Mouse (Mus musculus): ENCODE measurements around the gene BC003965. TPM values are rescaled to one million over a fixed set of nuclear protein-coding genes. Genes with fewer than 3 reads are reported as not detected.
"Not testable (repeated sequence)": the region's sequence is repeated elsewhere in the genome, so short reads cannot be mapped to it uniquely, and the experiment has no call there.

BC003965 gene
- total RNA-seq, 2 experiments from 2014 or later, result 18.7 to 20.7 TPM

DNA sequence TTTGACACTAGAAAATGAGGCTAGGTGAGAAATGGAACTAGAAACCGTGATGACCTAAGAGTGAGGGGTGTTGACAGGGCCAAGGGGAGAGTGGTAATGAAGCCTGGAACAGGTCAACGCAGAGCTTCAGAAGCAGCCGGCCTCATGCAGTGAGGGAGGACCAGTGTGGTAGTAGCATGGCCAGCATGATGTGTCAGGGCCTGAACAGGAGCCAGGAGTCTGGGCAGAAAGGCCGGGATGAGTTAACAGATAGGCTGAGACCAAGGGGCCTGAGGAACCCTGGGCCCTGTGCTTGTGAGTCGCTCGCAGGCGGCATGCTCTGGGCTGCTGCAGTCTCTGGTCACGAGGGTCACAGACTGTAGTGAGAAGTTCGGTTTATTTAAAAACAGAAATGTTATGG is 34.6 kb downstream of the BC003965 start:
- DNase-seq, result peak in 1 of 2 experiments; percentile 31

DNA sequence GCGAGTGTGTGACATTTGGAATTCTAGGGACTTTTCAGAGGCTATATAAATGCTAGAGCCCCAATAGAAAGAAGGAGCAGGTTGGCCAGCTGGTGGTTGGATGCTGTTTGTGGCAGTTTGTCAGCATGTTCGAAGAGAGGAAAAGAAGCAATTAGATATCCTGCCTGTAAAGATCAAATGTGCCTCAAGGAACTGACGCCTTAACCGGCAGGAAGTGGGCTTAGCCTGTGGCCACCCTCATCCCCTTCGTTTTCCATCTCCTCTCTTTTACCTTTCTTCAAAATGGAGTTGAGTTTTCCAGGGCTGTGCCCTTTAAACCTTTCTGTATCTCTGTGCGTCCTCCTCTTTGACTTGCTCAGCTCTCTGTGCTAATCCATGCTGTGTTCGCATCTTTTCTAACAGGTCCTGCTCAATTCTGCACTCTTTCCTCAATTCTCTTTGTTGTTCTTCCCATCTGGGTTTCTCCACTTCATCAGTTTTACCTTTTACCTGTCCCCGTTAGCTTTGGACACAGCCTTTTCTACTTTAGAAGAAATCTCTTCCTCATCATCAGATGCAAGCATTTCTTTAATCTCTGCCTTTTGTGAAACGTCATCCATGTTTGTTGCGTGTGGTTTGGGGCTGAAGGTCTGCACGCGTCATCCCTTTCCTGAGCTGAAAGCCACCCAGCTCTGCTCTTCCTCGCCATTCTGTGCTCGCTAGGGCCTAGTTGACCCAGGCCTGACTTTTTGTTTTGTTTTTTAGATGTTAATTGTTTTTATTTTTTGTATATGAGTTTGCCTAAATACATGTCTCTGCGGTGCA is 35.3 kb downstream of the BC003965 start:
- no peak for DNase-seq

DNA sequence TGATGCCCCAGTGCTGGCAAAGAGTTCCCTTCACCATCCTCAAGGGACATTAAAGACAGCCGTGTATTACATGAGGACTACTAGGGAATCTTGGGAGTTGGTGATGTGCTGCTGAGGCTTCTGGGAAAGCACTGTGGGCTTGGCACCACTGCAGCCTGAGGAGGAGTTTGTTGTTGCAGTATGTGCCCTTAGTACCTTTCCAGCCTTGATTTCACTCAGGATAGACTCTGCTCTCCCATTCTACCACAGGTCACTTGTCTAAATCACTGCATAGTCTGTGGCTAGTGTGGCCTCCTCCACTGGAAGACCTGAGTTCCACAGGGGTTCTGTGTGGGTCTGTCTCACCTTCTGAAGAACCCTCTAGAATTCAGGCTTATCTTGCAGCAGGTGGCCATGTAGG is 36.4 kb downstream of the BC003965 start:
- DNase-seq, result no peak

DNA sequence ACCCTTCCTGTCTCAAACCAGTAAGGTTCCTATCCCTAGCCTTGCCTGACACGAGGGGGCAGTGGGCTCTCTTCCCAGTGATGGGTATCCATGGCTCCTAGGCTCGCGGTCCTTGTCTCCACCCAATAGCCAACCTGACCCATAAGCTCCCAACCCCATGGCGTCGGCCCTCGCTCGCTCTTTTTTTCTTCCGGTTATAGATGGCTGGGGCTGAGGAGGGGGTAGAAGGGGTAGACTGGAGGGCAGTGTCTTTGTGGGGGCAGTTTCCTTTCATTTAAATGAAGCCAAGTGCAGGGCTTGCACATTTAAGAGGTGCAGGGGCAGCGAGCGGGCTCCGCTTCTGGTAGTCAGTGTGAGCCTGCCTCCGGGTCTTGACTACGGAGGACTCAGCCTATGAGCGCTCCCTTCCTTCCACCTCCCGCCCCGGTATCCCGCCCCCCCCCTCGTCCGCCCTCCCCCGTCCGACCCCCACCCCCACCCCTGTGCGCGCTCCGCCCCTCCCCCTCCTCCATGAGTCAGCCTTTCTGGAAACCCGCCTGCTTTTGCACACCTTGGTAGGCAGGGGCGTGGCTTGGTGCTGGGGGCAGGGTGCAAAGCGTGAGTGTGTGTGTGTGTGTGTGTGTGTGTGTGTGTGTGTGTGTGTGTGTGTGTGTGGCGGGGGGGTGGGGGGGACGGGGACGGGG is 37.6 kb downstream of the BC003965 start:
- DNase-seq, result peak; percentile 76 to 85

DNA sequence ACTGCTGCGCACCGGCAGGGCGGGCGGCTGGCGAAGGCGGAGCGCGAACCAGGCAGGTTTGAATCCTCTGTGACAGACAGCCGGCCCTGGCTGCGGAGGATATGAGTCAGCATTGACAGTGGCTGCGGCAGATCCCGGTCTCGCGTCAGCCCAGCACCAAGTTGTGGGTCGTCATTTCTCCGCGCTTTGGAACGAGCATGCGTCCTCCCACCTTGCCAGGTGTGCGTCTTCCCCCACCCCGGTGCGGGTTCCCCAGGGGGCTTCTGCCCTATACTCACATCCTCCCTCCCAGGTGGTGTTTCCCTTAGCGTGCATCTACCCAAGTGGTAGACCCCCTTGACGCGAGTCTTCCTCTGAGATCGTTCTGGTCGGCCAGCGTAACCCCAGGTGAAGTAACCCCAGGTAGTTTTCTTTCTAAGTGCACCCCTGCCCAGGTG is 38.2 kb downstream of the BC003965 start:
- DNase-seq, result not testable (repeated sequence)

DNA sequence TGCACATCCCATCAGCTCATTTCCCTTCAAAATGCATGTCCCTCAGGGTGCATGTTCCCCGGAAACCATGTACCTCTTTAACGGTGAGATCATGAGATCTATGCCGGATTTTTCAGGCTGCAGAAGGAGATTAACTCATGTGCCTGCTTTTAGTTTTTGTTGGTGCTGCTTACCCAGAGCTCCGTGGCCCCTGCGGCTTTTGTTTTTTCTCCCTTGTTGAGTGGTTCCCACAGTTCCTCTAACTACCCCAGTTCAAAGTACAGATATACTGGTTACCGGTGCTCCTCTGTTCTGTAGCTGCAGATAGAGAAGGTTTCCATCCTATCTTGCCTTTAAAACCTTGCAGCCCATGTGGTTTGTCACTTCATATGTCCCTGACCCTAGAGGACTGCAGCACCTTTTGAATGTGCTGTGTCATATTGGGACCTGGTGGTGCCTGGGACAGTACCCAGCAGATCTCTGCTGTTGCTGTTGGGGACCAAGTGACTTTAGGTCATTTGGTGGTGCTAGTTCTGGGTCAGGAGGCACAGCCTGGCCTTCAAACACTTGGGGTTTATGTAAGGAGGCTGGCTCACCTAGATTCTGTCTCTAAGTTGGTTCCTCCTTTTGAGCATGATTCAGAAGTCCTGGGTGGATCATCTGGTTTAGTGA is 38.7 kb downstream of the BC003965 start:
- no peak for DNase-seq

DNA sequence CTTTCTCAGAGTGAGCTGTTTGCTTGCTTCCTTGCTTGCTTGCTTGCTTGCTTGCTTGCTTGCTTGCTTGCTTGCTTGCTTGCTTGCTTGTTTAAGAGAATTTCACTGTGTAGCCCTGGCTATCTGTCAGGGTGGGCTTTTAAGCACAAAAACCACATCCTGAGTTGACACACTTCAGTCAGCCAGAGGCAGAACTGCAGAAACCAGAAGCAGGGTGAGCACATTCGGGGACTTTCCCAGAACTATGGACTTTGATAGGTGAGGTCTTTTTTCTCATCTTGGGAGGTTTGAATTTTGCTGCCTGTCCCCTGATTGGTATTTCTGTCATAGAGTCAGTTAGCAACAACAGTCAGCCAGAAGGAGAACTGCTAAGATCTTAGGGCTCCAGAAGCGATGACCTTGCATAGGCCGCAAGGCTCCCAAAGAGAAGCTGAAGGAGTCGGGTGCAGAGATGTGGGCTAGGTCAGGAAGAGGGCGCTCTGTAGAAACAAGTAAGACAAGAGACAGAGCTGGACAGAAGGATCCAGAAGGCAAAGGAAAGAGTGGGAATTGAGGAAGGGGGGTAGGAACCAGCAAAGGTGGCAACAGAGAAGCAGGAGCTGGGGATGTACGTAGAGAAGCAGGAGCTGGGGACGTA is 40.4 kb downstream of the BC003965 start:
- no peak for DNase-seq

DNA sequence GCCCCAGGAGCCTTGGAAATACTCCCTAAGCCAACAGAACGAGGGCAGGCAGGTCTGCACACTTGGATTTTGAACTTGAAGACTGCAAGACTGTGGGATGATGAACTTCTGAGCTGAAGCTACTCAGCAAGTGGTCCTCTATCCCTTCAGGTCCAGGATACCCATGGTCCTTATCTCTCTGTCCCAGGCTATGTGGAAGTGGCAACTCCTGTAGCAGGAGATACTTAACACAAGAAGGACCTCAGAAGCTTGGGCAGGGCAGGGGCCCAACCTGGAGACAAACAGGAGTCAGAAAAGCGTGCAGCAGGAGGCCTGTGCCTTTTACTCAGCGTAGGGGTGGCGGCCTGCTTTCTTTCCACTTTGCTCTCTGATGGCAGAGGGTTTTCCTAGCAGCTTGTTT is 41.3 kb downstream of the BC003965 start:
- no peak for DNase-seq

DNA sequence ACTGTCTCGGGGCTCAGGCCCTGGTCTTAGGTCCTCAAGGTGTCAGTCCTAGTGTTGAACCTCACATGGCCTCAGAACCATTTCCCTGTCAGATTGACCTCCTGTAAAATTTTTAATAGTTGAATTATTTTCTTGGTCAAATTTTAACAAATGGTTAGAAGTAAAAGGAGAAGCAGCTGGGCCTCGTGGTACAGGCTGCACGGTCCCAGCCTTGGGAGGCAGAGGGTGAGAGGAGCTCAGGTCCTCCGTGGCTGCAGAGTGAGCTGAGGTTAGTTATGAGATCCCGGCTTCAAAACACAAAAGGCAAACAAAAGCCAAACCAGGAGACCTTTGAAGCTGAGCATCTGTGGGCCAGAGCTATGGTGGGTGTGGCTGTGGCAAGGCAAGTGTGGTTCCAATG is 43.6 kb downstream of the BC003965 start:
- no peak for DNase-seq

DNA sequence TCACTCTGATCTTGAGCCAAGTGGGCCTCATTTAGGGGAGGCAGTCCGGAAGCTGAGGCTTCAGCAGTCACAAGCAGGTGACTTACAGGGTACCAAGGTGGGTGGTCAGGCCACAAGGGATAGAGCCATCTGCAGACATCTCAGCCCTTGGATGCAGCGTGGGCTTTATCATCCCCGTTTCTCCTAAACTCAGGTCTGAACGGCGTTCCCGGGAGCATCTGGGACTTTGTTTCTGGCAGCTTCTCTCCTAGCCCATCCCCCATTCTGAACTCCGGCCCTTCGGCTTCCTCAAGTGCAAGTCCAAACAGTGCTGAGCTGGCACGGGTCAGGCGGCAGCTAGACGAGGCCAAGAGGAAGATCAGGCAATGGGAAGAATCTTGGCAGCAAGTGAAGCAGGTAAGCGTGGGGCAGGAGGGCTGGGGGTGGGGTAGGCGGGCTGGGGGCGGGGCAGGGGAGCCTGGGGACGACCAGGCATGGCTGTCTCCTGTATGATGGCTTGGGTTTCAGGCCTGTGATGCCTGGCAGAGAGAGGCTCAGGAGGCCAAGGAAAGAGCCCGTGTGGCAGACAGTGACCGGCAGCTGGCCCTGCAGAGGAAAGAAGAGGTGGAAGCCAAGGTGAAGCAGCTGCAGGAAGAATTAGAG is 45.8 kb downstream of the BC003965 start:
- not testable (repeated sequence) for DNase-seq

DNA sequence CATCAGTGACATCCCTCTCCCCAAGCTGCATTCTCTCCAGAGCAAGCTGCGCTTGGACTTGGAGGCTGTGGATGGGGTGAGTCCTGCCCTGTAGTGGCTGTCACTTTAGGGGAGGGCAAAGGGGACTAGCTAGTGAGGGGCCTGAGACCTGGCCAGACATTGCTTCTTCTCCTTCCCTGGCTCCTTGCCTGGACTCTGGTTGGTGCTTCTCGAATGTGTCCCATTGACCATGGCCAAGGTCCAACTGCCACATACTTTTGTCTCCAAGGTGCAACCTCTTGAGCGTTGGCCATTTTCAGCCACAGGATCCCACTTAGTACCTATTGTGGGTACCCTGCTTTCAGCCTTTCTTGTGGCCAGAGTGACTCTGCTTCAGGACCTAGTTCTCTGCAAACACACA is 46.3 kb downstream of the BC003965 start:
- DNase-seq, result no peak

DNA sequence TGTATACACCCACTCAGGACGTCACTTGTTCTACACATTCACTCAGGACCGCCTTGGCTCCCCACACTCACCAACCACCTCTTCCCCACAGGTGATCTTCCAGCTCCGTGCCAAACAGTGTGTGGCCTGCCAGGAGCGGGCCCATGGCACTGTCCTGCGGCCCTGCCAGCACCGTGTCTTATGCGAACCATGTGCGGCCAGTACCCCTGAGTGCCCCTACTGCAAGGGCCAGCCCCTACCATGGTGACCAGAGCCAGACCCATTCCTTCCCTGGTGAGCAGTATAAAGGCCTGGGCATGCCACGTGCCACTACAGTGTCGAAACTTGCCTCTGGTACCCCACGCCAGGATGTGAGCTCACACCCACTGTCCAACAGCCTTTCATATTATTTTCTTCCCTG is 47.3 kb downstream of the BC003965 start:
- DNase-seq, result not testable (repeated sequence)

DNA sequence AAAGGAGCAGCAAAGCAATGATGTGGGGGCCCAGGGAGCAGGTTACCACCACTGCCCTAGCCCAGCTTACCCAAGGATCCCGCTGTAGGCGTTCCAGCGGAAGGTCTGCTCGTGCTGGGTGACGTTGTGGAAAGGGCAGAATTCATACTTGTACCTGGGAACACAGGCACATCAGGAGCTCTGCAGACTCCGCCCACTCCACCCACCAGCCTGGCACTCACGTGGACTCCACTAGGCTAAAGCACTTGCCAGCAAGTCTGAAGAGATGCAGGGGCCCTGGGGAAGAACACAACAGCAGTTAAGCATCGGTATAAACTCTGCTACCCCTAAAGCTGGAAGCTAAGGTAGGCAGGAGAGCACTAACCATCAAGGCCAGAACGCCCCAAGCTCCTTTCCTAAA is 51.3 kb downstream of the BC003965 start:
- DNase-seq, result no peak

Other genes starting within 250 kb of the BC003965 start
- gene Mapk8ip3, start 247.6 kb upstream of the BC003965 start, total RNA-seq (2021), result 100 to 1,000 TPM in 1 of 2 experiments, 10 to 100 TPM in 1; 82.1 to 126 TPM
- 10 to 100 TPM; 25.1 to 26.4 TPM for gene Jpt2, start 223.9 kb upstream of the BC003965 start, total RNA-seq (2021)
- gene Cramp1l, start 168.8 kb upstream of the BC003965 start, total RNA-seq (2021), result 10 to 100 TPM; 18.8 to 21.5 TPM
- gene Ift140, start 168.5 kb upstream of the BC003965 start, total RNA-seq (2021), result 10 to 100 TPM; 18.9 to 32.1 TPM
- gene Tmem204, start 101.0 kb upstream of the BC003965 start, total RNA-seq (2021), result 10 to 100 TPM; 31.4 to 39.7 TPM
- 10 to 100 TPM; 19.7 to 22.4 TPM for gene Telo2, start 68.6 kb upstream of the BC003965 start, total RNA-seq (2021)
- not detected for gene Ptx4, start 63.8 kb upstream of the BC003965 start, total RNA-seq (2021)
- 10 to 100 TPM; 42.0 to 43.8 TPM for gene Clcn7, start 51.2 kb upstream of the BC003965 start, total RNA-seq (2021)
- gene Ccdc154, start 22.1 kb upstream of the BC003965 start, total RNA-seq (2021), result not detected
- gene Gm38655, start 9.1 kb upstream of the BC003965 start, total RNA-seq (2021), result under 1 TPM in 1 of 2 experiments, not detected in 1; 0.43 TPM
- gene Unkl, start 3.8 kb downstream of the BC003965 start, total RNA-seq (2021), result 10 to 100 TPM; 16.5 to 17.6 TPM
- 10 to 100 TPM; 41.2 to 43.2 TPM for gene Gnptg, start 55.6 kb downstream of the BC003965 start, total RNA-seq (2021)
- 10 to 100 TPM; 23.1 to 29.0 TPM for gene Tsr3, start 55.6 kb downstream of the BC003965 start, total RNA-seq (2021)
- 10 to 100 TPM in 1 of 2 experiments, 1 to 10 TPM in 1; 6.9 to 10.7 TPM for gene Baiap3, start 71.8 kb downstream of the BC003965 start, total RNA-seq (2021)
- 100 to 1,000 TPM; 242 to 248 TPM for gene Ube2i, start 90.1 kb downstream of the BC003965 start, total RNA-seq (2021)
- under 1 TPM; 0.30 to 0.43 TPM for gene Prss34, start 113.8 kb downstream of the BC003965 start, total RNA-seq (2021)
- gene Prss28, start 124.1 kb downstream of the BC003965 start, total RNA-seq (2021), result not detected
- not detected for gene Prss29, start 134.1 kb downstream of the BC003965 start, total RNA-seq (2021)
- gene Tpsab1, start 161.0 kb downstream of the BC003965 start, total RNA-seq (2021), result 1 to 10 TPM in 1 of 2 experiments, under 1 TPM in 1; 0.63 to 1.2 TPM
- 1 to 10 TPM; 2.8 to 3.2 TPM for gene Tpsb2, start 181.8 kb downstream of the BC003965 start, total RNA-seq (2021)
- not detected for gene Tpsg1, start 184.7 kb downstream of the BC003965 start, total RNA-seq (2021)
- 10 to 100 TPM; 58.7 to 97.3 TPM for gene Cacna1h, start 249.2 kb downstream of the BC003965 start, total RNA-seq (2021)

Measured in adrenal gland, postnatal 36 days (tissue).